Mouse (Mus musculus) common myeloid progenitor, adult 5-6 weeks (primary cell): Measurements from ENCODE around the gene Capsl. TPM values are rescaled to one million over a fixed set of nuclear protein-coding genes. Genes with fewer than 3 reads are reported as not detected.

Experiments
- total RNA-seq: library from RNA; stranded (forward); fragments of 200-1000, 187-1606 nt; gene quantifications from 2 replicates; pipeline ENCODE4 v1.2.3, GENCODE M21; 2017

The Capsl gene
- total RNA-seq, 1 experiment from 2014 or later, result 0.46 TPM

Other genes with a start within 250 kb of the Capsl start
- not detected in 2 replicates for gene Ugt3a1, start 159.1 kb upstream of the Capsl start, total RNA-seq
- not detected in 2 replicates for gene Ugt3a2, start 100.5 kb upstream of the Capsl start, total RNA-seq
- gene Il7r, start 94.1 kb downstream of the Capsl start, total RNA-seq, result 0.64 and 10.8 TPM in 2 replicates